Mouse (Mus musculus) erythroblast, embryonic 14.5 days (primary cell): ENCODE results near the gene C330021F23Rik. TPM values are rescaled to one million over a fixed set of nuclear protein-coding genes. Genes with fewer than 3 reads are reported as not detected.

Source experiments
- H3K27me3 ChIP-seq: 2 replicates; pipeline ENCODE4 v1.6.1; 2012; ENCODE audit warnings: inconsistent platforms; ENCODE audit not compliant: control insufficient read depth
- H3K36me3 ChIP-seq: 2 replicates; pipeline ENCODE4 v1.6.1; 2012; ENCODE audit warnings: mild to moderate bottlenecking, inconsistent platforms; ENCODE audit not compliant: control insufficient read depth
- H3K4me1 ChIP-seq: 2 replicates; pipeline ENCODE4 v1.6.1; 2012; ENCODE audit warnings: inconsistent platforms; ENCODE audit not compliant: control insufficient read depth
- H3K4me3 ChIP-seq: replicated peaks from 2 replicates; pipeline ENCODE3; 2012; ENCODE audit warnings: moderate library complexity, mild to moderate bottlenecking, inconsistent platforms
- H3K9me3 ChIP-seq: 2 replicates; pipeline ENCODE4 v1.6.1; 2012; ENCODE audit warnings: low read length, inconsistent platforms, mixed read lengths; ENCODE audit not compliant: control insufficient read depth
- GATA1 ChIP-seq: IDR thresholded peaks from 2 replicates; pipeline ENCODE4 v1.6.1; 2012; ENCODE audit warnings: low read length, inconsistent platforms, mixed read lengths
- TAL1 ChIP-seq: IDR thresholded peaks from 3 replicates; pipeline ENCODE4 v1.6.1; 2012; ENCODE audit warnings: low read length, inconsistent platforms, mixed read lengths
- polyA plus RNA-seq: library from polyadenylated mRNA; stranded (reverse); fragments of >175 nt; gene quantifications from 2 replicates; pipeline ENCODE4 v1.2.3, GENCODE M21; 2012

C330021F23Rik gene
- polyA plus RNA-seq, 1 experiment: not detected

DNA sequence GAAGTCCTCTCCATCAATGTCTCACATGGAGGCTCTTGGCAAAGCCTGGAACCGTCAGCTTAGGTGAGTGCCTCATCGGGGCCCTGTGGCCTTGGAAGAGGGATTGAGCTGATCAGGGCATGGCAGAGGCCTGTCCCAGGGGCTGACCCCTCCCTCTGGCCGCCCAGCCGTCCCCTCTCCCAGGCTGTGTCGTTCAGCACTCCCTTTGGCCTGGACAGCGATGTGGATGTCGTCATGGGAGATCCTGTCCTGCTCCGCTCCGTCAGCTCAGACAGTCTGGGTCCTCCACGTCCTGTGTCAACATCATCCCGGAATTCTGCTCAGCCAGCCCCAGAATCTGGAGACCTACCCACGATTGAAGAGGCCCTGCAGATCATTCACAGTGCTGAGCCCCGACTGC lies 35.6 kb downstream of the C330021F23Rik start:
- peaks cover 5% of the 10 kb centered on the region; the same call in 1 of the 2 replicates for H3K4me1 ChIP-seq
- no peaks in the 10 kb centered on the region for H3K27me3 ChIP-seq
- no peak overlapping the region for H3K4me3 ChIP-seq
- H3K36me3 ChIP-seq: peaks cover 53% of the 10 kb centered on the region
- no peaks in the 10 kb centered on the region for H3K9me3 ChIP-seq
- TF ChIP-seq TAL1 (no peak), GATA1 (no peak)

DNA sequence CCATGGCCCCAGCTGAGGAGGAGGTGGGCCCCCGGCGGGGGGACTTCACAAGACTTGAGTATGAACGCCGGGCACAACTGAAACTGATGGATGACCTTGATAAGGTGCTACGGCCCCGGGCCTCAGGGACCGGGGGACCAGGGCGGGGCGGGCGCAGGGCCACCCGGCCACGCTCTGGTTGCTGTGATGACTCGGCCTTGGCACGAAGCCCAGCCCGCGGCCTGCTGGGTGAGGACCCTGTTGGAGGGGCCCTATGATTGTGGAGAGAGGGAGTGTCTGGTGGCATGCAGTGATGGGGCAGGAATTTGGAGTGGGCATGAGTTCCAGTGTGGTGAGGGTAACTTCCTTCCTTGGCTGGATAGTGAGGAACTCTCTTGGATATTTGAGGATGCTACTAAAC lies 38.8 kb downstream of the C330021F23Rik start:
- no peaks in the 10 kb centered on the region for H3K27me3 ChIP-seq
- peaks cover 73% of the 10 kb centered on the region for H3K36me3 ChIP-seq
- H3K4me1 ChIP-seq: peaks cover 5% of the 10 kb centered on the region; the same call in 1 of the 2 replicates
- no peaks in the 10 kb centered on the region for H3K9me3 ChIP-seq
- TF ChIP-seq TAL1 (no peak), GATA1 (no peak)
- no peak overlapping the region for H3K4me3 ChIP-seq

DNA sequence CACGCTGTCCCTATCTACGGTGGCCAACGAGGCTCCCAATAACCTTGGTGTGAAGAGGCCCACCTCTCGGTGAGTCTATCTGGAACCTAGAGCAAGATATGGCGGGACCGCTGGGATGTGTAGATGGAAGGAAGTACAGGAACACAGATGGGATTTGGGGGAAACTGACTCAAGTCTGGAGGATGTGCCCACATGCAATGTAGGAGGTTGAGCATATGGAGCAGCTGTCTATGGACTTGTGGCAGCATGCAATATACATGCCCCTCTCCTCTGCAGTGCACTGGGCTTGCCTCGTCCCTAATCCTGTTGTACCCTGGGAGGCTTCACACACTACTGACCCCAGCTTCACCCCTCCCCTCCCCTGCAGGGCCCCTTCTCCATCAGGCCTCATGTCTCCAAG lies 40.0 kb downstream of the C330021F23Rik start:
- Histone ChIP-seq H3K4me3 (no peak overlapping the region), H3K36me3 (peaks cover 78% of the 10 kb centered on the region)
- TF ChIP-seq TAL1 (no peak), GATA1 (no peak)

DNA sequence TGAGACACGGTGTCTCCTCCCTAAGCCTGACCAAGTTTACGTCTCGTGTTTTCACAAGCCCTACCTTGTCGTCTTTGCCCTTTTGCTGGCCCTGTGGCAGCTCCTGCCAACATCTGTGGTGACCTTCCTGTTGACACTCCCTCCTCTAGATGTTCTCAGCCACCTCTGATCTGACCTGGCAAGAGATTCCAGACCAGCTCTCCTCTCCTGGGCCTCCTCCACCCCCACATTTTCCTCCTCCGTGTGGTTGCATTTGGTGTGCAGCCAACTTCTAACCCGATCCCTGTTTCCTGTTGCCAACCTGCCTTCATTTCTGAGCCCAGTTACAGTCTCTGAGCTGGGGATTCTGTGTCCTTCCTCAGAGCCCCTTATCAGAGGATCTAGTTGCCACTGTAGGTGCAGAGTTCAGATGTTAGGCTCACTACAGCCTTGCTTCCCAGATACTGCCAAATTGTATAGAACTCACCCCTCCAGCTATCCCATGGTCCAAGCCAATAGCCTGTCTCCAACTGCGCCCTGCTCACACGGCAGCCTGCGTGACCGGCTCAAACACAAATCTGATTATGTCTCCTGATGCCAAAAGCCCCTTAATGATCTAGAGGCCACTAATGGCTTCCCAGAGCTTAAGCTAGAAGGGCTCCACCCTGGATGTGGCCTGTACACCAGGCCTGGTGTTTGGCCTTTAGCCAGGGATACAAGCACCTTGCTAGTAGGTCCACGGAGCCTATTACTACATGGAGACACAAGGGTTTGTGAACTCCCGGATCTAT lies 41.4 kb downstream of the C330021F23Rik start:
- H3K4me1 ChIP-seq: peaks cover 5% of the 10 kb centered on the region; the same call in 1 of the 2 replicates
- H3K4me3 ChIP-seq: no peak overlapping the region
- no peaks in the 10 kb centered on the region for H3K27me3 ChIP-seq
- peaks cover 79% of the 10 kb centered on the region for H3K36me3 ChIP-seq
- TF ChIP-seq TAL1: no peak
- no peak for TF ChIP-seq GATA1
- no peaks in the 10 kb centered on the region for H3K9me3 ChIP-seq

More for the DNA sequence above, 40.0 kb downstream of the C330021F23Rik start:
- H3K9me3 ChIP-seq: no peaks in the 10 kb centered on the region
- H3K27me3 ChIP-seq: no peaks in the 10 kb centered on the region
- peaks cover 5% of the 10 kb centered on the region; the same call in 1 of the 2 replicates for H3K4me1 ChIP-seq

DNA sequence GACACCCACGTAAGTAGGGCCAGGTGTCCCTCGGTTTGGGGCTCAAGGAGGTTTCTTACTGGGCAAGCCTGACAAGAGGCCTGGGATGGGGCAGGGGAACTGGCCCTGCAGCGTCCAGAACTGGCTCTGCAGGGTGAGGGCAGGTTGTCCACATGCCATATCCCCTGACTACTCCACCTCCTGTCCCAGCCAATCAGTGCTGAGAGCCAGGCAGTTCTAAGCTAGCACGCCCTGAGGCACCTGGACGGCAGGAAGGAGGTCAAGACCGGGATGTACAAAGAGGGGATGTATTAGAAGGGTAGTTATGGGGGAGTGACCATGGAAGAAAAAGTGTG lies 42.0 kb downstream of the C330021F23Rik start:
- TF ChIP-seq TAL1 (no peak), GATA1 (no peak)
- peaks cover 5% of the 10 kb centered on the region; the same call in 1 of the 2 replicates for H3K4me1 ChIP-seq
- H3K36me3 ChIP-seq: peaks cover 80% of the 10 kb centered on the region
- H3K4me3 ChIP-seq: no peak overlapping the region
- H3K9me3 ChIP-seq: no peaks in the 10 kb centered on the region
- no peaks in the 10 kb centered on the region for H3K27me3 ChIP-seq

DNA sequence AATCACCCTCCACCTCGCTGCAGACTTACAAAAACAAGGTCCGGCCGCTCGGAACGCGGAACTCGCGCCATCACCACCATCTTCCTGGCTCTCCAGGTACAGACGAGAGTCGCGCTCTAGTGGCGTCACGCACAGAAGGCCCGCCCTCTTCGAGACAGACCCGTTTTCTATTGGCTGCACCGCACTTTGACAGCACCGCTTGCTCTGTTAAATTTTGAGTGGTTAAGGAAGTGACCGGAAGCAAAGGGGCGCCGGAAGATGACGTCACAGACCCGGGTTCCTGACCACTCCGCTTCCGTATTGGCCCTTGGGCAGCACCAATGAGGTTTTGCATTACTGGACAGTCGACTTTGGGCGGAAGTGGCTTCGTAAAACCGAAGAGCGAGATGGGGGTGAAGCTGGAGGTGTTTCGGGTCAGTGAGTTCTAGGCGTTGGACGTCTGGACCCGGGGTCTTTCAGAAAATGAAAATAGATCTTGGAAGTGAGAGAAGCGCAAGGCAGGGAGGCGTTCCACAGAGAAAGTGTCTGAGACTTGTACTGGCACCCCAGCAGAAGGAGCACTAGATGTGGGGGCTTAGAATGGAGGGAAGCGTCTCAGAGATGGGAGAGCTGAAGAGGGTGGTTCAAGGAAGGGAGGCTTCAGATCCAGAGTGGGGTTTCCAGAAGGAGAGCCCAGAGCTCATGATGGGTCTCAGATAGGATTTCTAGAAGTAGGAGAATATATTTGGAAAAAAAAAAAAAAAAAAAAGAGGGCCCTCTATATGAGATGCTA lies 53.6 kb downstream of the C330021F23Rik start, which contains the start of the genes Xab2 and Pet100:
Gene Xab2 (minus strand): TSS at position 118 of the 772 bp plus-strand sequence.
Gene Pet100 (plus strand): TSS at position 350 of the 772 bp plus-strand sequence.
- TF ChIP-seq GATA1 (no peak), TAL1 (no peak)
- Histone ChIP-seq H3K27me3 (no peaks in the 10 kb centered on the region), H3K9me3 (no peaks in the 10 kb centered on the region), H3K4me1 (peaks cover 31% of the 10 kb centered on the region), H3K36me3 (peaks cover 42% of the 10 kb centered on the region), H3K4me3 (peak within 1 kb of the TSS; percentile 78)

DNA sequence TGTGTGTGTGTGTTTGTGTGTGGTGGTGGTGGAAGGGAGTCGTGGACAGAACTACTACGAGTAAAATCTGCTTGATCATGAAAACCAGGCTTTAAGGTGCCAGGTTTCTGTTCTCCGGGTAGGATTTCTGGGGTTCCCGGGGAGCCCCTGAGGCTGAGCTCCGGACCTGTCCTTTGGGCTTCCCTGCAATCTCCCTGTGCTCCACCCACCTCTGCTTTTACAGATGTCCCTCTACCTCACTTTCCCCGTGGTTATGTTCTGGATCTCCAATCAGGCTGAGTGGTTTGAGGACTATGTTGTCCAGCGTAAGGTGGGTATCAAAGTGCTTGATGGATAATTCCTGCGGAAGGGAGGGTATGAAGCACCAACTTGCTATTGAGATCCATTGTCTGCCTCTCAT lies 54.3 kb downstream of the C330021F23Rik start:
- H3K36me3 ChIP-seq: peaks cover 35% of the 10 kb centered on the region
- H3K4me1 ChIP-seq: peaks cover 31% of the 10 kb centered on the region

DNA sequence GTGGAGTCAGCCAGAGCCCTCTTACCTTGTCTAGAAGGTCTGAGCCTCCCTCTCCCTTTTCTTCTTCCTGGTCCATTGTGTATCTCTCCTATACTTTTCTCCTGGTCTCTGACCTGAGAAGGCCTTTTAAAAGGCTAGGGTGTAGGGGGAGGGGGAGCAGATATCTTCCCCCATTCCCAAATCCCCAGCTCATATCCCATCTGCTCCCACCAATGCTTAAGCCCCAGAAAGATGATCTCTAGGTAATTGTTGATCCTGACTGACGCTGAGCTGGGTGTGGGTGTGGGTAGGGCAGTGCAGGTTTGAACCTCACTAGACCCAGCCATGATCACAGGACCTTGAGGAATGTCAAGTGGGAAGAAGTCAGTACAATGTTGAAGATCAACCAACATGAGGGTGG lies 57.7 kb downstream of the C330021F23Rik start, which contains the start of gene Pcp2:
Gene Pcp2 (minus strand): TSS at position 101 of the 400 bp plus-strand sequence.
- Histone ChIP-seq H3K27me3 (peaks cover 18% of the 10 kb centered on the region), H3K4me3 (no peak within 1 kb of the TSS), H3K9me3 (no peaks in the 10 kb centered on the region), H3K36me3 (peaks cover 10% of the 10 kb centered on the region), H3K4me1 (peaks cover 15% of the 10 kb centered on the region)
- TF ChIP-seq GATA1 (no peak), TAL1 (no peak)

More for the DNA sequence above, 54.3 kb downstream of the C330021F23Rik start:
- Histone ChIP-seq H3K9me3 (no peaks in the 10 kb centered on the region), H3K27me3 (no peaks in the 10 kb centered on the region), H3K4me3 (peak overlapping the region; percentile 78)
- no peak for TF ChIP-seq GATA1
- no peak for TF ChIP-seq TAL1

DNA sequence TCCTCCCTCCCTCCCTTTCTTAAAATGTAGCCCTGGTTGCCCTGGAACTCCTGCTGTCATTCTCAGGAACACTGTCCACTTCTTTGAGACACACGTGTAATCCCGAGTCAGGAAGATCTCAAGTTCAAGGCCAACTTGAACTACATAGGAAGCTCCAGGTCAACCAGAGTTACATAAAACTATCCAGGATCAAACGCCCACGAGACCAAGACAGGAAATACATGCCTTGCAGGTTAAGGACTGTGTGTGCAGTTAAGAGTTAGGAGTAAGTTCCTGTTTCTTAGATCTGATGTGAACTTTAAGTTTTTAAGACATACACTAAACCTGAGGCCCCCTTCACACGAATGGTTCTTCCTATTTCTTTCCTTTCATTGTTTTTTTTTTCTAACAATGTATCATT lies 59.2 kb downstream of the C330021F23Rik start:
- Histone ChIP-seq H3K9me3 (no peaks in the 10 kb centered on the region), H3K27me3 (peaks cover 22% of the 10 kb centered on the region), H3K4me1 (peaks cover 25% of the 10 kb centered on the region), H3K4me3 (no peak overlapping the region), H3K36me3 (peaks cover 10% of the 10 kb centered on the region)
- TF ChIP-seq TAL1 (no peak), GATA1 (no peak)
